Mouse (Mus musculus): ENCODE data around the gene Npy2r. TPM values are rescaled to one million over a fixed set of nuclear protein-coding genes. Genes with fewer than 3 reads are reported as not detected.

Gene Npy2r
- 0.09 and 0.25 TPM in 2 replicates for polyA plus RNA-seq (2012; rRNA removed)

DNA sequence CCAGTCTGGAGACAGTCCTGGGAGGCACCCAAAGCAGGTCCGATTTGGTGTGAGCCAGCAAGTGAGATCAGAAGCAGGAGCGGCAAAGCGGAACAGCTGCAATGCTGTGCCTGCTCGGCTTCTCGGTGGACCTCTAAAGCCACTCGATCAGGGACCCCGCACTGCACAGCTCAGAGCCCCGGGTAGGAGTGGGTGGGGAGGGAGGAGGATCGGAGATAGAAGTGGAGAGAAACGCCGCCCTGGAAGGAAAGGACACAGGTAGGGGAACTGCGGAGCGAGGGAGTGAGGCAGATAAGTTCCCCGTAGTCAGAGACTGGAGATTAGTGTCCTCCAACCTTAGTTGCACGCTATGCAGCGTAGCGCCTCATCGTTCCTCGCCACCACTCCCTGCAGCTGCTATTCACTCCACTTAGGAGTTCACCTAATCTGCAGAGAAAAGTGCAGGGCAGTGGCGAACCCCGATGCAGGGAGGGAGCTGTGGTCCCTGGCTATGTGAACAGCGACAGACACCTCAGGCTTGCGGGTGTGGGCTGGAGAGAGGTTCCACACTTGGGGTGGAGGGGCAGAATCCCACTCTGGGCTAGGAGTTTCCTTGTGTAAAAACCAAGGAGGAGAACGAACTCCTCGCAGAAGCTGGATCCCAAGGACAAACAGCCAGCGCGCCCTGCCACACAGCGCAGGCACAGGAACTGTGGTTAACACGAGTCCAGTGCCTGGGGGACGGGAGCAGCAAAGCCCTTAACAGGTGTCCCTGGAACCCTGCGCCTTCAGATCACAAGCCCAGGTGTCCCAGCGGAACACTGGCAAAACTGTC, at the start of gene Npy2r:
Gene Npy2r, minus strand, starts transcription at position 177 of the 814 bp plus-strand sequence.

Other genes starting within 250 kb of the Npy2r start
- gene Map9, start 190.0 kb downstream of the Npy2r start, polyA plus RNA-seq (2012; rRNA removed), result 0.76 and 0.90 TPM in 2 replicates

Measured in ovary, adult 2 months (tissue).